Mouse (Mus musculus): ENCODE data around the gene Zbtb45. TPM values are rescaled to one million over a fixed set of nuclear protein-coding genes. Genes with fewer than 3 reads are reported as not detected.

Gene Zbtb45
- total and polyA plus RNA-seq, 3 experiments = 16.8 to 36.3 TPM; not detected in 1

DNA sequence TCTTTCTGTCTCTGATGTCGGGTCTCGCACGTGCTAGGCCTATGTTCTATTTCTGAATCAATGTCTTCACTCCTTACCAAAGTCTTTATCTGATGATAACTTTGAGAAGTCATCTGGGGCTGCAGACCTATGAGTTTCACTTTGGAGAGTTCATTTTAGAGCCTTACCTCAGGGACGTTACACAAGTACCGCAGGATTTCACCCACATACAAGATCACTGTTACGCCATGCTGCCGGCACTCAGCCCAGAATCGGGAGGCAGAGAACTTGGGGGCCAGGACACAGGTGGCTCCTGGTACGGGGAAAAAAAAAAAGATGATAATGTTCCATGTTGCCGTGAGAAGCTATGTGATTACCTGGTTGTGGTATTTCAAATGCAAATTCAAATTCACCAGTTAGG is 16.7 kb downstream of the Zbtb45 start:
- no peaks in the 10 kb centered on the region for H3K79me2 ChIP-seq (ENCODE audit: control insufficient read depth, insufficient read depth, low read length, poor library complexity)
- no peak for DNase-seq (ENCODE audit: low read depth, low spot score)
- no peaks in the 10 kb centered on the region for H3K27me3 ChIP-seq (ENCODE audit: control insufficient read depth in 1 of 2, insufficient read depth in 2 of 2, low read length in 2 of 2)
- TF ChIP-seq TBP (IDR thresholded peaks at IDR 0.05; ENCODE audit: low read depth, low read length) = no peak
- TF ChIP-seq MEF2A (IDR thresholded peaks at IDR 0.05; ENCODE audit: extremely low read depth, insufficient replicate concordance, low read depth, low read length, poor library complexity, severe bottlenecking) = no peak
- no peak for TF ChIP-seq POLR2AphosphoS5 (IDR thresholded peaks at IDR 0.05; ENCODE audit: borderline replicate concordance, low read depth, low read length)
- TF ChIP-seq E2F4 (IDR thresholded peaks at IDR 0.05; ENCODE audit: borderline replicate concordance, low read depth, low read length) = no peak
- TF ChIP-seq ZMIZ1 (IDR thresholded peaks at IDR 0.05; ENCODE audit: low read depth, low read length) = no peak
- TF ChIP-seq JUND (IDR thresholded peaks at IDR 0.05; ENCODE audit: low read depth, low read length) = no peak
- no peak for TF ChIP-seq ZKSCAN1 (IDR thresholded peaks at IDR 0.05; ENCODE audit: low read depth, low read length)
- no peak for TF ChIP-seq SMC3 (IDR thresholded peaks at IDR 0.05; ENCODE audit: low read depth, low read length)
- TF ChIP-seq CHD2 (IDR thresholded peaks at IDR 0.05; ENCODE audit: low read length) = no peak
- no peak for TF ChIP-seq RCOR1 (IDR thresholded peaks at IDR 0.05; ENCODE audit: low read depth, low read length)
- TF ChIP-seq ZC3H11A (IDR thresholded peaks at IDR 0.05; ENCODE audit: low read depth, low read length) = no peak
- no peak for TF ChIP-seq MYB (IDR thresholded peaks at IDR 0.05; ENCODE audit: low read depth, low read length)
- no peak for TF ChIP-seq POLR2AphosphoS2 (IDR thresholded peaks at IDR 0.05; ENCODE audit: low read length)
- no peak for TF ChIP-seq GATA1 (IDR thresholded peaks at IDR 0.05; ENCODE audit: low read depth, low read length)
- no peak for TF ChIP-seq USF2 (IDR thresholded peaks at IDR 0.05; ENCODE audit: borderline replicate concordance in 1 of 2, insufficient read depth in 1 of 2, low read depth in 1 of 2, low read length in 2 of 2)
- no peak for TF ChIP-seq MAFK (IDR thresholded peaks at IDR 0.05; ENCODE audit: borderline replicate concordance, low read depth, low read length)
- H3K9me3 ChIP-seq (replicated peaks; ENCODE audit: insufficient read depth, low read length) = no peaks in the 10 kb centered on the region
- H3K4me1 ChIP-seq (ENCODE audit: control insufficient read depth in 1 of 2, insufficient read depth in 2 of 2, low read length in 2 of 2) = no peaks in the 10 kb centered on the region
- no peaks in the 10 kb centered on the region for H3K36me3 ChIP-seq (ENCODE audit: control insufficient read depth in 1 of 2, insufficient read depth in 2 of 2, low read length in 2 of 2)
- no peak overlapping the region for H3K4me3 ChIP-seq (ENCODE audit: control insufficient read depth in 1 of 2, insufficient read depth in 1 of 2, low read depth in 2 of 2, low read length in 2 of 2)
- H3K9ac ChIP-seq (ENCODE audit: control insufficient read depth, low read depth, low read length, poor library complexity, severe bottlenecking) = no peak overlapping the region
- no peak overlapping the region for H3K27ac ChIP-seq (ENCODE audit: control insufficient read depth, low read depth, low read length)

DNA sequence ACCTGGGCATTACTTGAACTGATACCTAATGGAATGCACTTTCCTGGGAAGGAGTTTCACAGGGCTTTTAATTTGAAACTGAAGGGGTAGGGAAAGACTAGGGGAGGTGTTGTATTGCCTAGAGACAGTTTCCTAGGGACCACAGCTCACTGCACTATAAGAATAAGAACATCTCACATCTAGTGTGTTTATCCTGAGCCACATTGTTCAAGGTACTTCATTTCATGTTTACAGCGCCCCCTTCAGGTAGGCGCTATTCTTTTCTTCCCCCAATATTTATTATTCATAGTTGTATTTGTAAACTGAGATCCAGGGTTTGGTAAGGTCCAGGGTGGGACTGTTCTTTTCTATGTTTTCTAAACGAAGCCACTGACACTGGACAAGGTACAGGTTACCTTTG is 17.6 kb downstream of the Zbtb45 start:
- Histone ChIP-seq H3K27ac (ENCODE audit: control insufficient read depth, low read depth, low read length) (no peak overlapping the region), H3K9ac (ENCODE audit: control insufficient read depth, low read depth, low read length, poor library complexity, severe bottlenecking) (no peak overlapping the region), H3K4me1 (ENCODE audit: control insufficient read depth in 1 of 2, insufficient read depth in 2 of 2, low read length in 2 of 2) (peaks cover 2 to 6% of the 10 kb centered on the region in 2 experiments; a peak in 3 of 4 replicates), H3K36me3 (ENCODE audit: control insufficient read depth in 1 of 2, insufficient read depth in 2 of 2, low read length in 2 of 2) (peaks cover 0 to 2% of the 10 kb centered on the region in 2 experiments; a peak in 2 of 4 replicates), H3K4me3 (ENCODE audit: control insufficient read depth in 1 of 2, insufficient read depth in 1 of 2, low read depth in 2 of 2, low read length in 2 of 2) (no peak overlapping the region), H3K9me3 (replicated peaks; ENCODE audit: insufficient read depth, low read length) (no peaks in the 10 kb centered on the region), H3K27me3 (ENCODE audit: control insufficient read depth in 1 of 2, insufficient read depth in 2 of 2, low read length in 2 of 2) (no peaks in the 10 kb centered on the region), H3K79me2 (ENCODE audit: control insufficient read depth, insufficient read depth, low read length, poor library complexity) (no peaks in the 10 kb centered on the region)
- DNase-seq (ENCODE audit: low read depth, low spot score) = peak; percentile 69
- TF ChIP-seq CTCF (IDR thresholded peaks at IDR 0.05 in 2 of 3, conservative IDR thresholded peaks at IDR 0.05 in 1 of 3; ENCODE audit: control insufficient read depth in 1 of 3, insufficient read depth in 1 of 3, low read depth in 2 of 3, low read length in 3 of 3, poor library complexity in 1 of 3, severe bottlenecking in 1 of 3) (peak in 2 of 3 experiments; percentile 72 to 76; a peak in 4 of 6 replicates), CHD1 (IDR thresholded peaks at IDR 0.05; ENCODE audit: low read depth, low read length) (no peak), ZKSCAN1 (IDR thresholded peaks at IDR 0.05; ENCODE audit: low read depth, low read length) (no peak), RAD21 (IDR thresholded peaks at IDR 0.05; ENCODE audit: low read depth, low read length) (peak; percentile 69), USF1 (IDR thresholded peaks at IDR 0.05; ENCODE audit: low read depth, low read length) (no peak), ZC3H11A (IDR thresholded peaks at IDR 0.05; ENCODE audit: low read depth, low read length) (peak; percentile 51), KAT2A (conservative IDR thresholded peaks at IDR 0.05; ENCODE audit: low read depth, low read length) (no peak), POLR2AphosphoS2 (IDR thresholded peaks at IDR 0.05; ENCODE audit: low read length) (no peak), SMC3 (IDR thresholded peaks at IDR 0.05; ENCODE audit: low read depth, low read length) (peak; percentile 56), USF2 (IDR thresholded peaks at IDR 0.05; ENCODE audit: borderline replicate concordance in 1 of 2, insufficient read depth in 1 of 2, low read depth in 1 of 2, low read length in 2 of 2) (no peak)
